Mouse (Mus musculus) myocyte (in vitro differentiated cells): ENCODE measurements around the gene Parvb.

Experiments used
- E2F4 ChIP-seq: IDR thresholded peaks from one replicate; pipeline ENCODE4 v1.6.1; 2011; ENCODE audit warnings: mild to moderate bottlenecking, control low read depth, moderate library complexity; ENCODE audit not compliant: insufficient read depth
- MAX ChIP-seq: IDR thresholded peaks from one replicate; pipeline ENCODE4 v1.6.1; 2011; ENCODE audit warnings: low read depth, mild to moderate bottlenecking, control low read depth
- MYOD1 ChIP-seq, 3 experiments: IDR thresholded peaks; one replicate each; pipeline ENCODE4 v1.6.1; 2011; ENCODE audit warnings: control low read depth in 2 of 3, low read depth in 2 of 3, mild to moderate bottlenecking in 2 of 3, moderate library complexity in 1 of 3; ENCODE audit not compliant: insufficient read length in 2 of 3, control insufficient read depth in 1 of 3
- MYOG ChIP-seq, 3 experiments: IDR thresholded peaks; one replicate each; pipeline ENCODE4 v1.6.1; 2011; ENCODE audit warnings: control low read depth in 2 of 3, low read depth in 2 of 3, mild to moderate bottlenecking in 2 of 3; ENCODE audit not compliant: insufficient read length in 2 of 3, control insufficient read depth in 1 of 3, insufficient read depth in 1 of 3
- POLR2A ChIP-seq: IDR thresholded peaks from one replicate; pipeline ENCODE4 v1.6.1; 2011; ENCODE audit warnings: low read depth, mild to moderate bottlenecking, control low read depth, moderate library complexity; ENCODE audit not compliant: insufficient read length
- POLR2AphosphoS2 ChIP-seq: IDR thresholded peaks from one replicate; pipeline ENCODE4 v1.6.1; 2011; ENCODE audit warnings: low read depth, control low read depth; ENCODE audit not compliant: insufficient read length
- SRF ChIP-seq: IDR thresholded peaks from one replicate; pipeline ENCODE4 v1.6.1; 2011; ENCODE audit warnings: low read depth; ENCODE audit not compliant: control insufficient read depth, insufficient read length
- USF1 ChIP-seq: IDR thresholded peaks from one replicate; pipeline ENCODE4 v1.6.1; 2011; ENCODE audit warnings: low read depth, mild to moderate bottlenecking, control low read depth, moderate library complexity

- TF ChIP-seq POLR2A, result no peak
- TF ChIP-seq POLR2AphosphoS2, result no peak
- no peak for TF ChIP-seq MAX
- TF ChIP-seq MYOG (IDR thresholded peaks at IDR 0.05; ENCODE audit: control insufficient read depth in 1 of 3, insufficient read depth in 1 of 3, insufficient read length in 2 of 3, low read depth in 2 of 3), result peak in 1 of 3 experiments; percentile 13
- TF ChIP-seq SRF, result no peak
- no peak for TF ChIP-seq E2F4
- TF ChIP-seq MYOD1 (IDR thresholded peaks at IDR 0.05; ENCODE audit: control insufficient read depth in 1 of 3, insufficient read length in 2 of 3, low read depth in 2 of 3), result no peak
- TF ChIP-seq USF1, result no peak
Observed at GRCm38 (mm10) chr15:84337599-84337998, 105.8 kb downstream of the Parvb start.
